Mouse (Mus musculus): ENCODE results near the gene Zranb1.

The Zranb1 gene

DNA sequence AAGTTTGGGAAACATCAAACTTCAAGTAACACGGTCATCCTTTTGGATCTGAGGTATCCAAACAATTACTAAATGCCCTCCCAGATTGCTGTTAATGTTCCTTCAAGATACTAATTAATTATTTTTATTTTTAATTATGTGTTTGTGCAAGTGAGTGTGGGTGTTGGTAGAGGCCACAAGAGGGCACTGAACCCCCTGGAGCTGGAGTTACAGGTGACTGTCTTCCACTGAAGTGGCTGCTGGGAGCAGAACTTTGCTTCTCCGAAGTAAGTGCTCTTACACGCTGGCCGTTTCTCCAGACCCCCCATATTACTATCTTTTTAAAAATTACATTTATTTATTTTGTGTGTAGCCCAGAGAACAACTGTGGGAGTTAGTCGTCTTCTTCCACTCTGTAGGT lies 887 bp upstream of the Zranb1 start:
- DNase-seq = no peak

DNA sequence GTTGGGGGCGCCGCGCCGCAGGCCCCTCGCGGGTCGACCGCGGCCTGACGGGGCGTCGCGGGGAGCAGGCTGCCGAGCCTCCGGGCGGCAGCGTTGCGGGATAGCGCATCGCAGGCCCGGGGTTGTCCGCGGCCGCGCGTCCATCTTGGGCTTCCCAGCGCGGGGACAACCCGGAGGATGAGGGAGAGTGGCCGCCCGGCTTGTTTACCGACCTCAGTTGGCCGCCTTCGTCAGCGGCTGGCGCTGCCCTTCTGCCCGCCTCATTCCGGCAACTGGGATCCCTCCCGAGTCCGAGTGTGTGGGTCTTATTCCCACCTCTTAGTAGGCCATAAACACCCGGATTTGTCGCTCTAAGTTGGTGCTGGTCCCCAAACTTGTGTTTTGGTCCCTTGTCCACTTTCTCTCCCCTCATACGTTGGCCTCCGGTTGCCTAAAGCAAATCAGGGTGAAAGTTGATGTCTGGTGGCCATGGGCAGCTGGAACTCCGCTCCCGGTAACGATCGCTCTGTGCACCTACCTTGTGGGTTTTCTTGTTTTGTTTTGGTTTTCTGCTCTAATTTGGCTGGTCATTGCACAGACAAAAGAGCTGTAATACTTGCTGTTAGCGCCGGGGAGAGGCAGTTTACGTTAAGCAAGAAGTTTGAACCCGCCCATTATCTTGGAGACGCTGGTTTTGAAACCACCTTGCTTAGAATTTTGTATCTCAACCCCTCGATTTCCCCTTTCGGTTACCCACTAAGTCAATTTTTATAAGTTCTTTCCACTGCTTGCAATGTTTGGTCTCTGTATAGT lies 814 bp downstream of the Zranb1 start:
- peak; percentile 63 to 70 for DNase-seq

DNA sequence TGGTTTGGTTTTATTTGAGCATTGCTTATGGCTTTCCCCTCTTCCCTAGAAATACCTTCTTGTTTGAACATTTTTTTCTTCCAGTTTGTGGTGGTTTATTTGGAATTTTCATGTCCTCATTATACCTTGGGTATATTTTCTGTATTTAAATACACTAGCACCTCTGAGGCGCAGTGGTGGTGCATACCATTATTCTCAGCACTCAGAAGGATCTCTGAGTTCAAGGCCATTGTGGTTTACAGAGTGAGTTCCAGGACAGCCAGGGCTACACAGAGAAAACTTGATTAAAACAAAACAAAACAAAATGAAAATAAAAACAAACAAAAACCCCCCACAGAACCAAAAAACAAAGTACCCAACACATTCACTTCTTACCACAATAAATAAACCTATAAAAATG lies 2.4 kb downstream of the Zranb1 start:
- no peak for DNase-seq

DNA sequence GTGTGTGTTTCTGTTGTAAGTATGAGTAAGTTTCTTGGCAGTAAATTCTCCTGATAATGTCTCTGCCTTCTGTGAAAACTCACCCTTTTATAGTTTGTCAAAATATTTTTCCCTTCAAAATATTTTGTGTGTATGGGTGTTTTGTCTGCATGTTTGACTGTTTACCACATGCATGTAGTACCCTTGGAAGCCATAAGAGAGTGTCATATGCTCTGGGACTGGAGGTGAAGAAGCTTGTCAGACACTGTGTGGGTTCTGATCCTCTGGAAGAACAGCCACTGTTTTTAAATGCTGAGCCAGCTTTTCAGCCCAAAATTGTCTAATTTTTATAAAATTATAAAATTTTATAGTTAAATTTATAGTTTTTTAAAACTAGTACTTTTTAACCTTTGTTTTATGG lies 3.8 kb downstream of the Zranb1 start:
- no peak for DNase-seq

DNA sequence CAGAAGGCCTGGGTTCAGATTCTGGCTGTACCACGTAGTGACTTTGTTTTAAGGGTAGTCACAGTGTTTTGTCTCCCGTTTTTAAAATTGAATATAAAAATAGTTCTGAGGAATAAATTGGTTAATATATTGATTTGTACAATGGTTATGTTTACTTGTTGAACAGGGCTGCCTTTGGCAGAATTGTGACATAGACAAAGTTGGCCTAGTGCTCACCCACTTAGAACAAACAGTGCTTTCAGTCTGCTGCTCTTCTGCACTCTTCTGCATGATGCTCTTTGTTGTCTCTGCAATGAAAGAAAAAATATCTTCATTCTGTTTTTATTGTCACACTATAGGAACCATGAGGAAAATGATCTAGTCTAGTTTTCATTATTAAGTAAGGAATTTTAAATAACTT lies 8.2 kb downstream of the Zranb1 start:
- DNase-seq = no peak

DNA sequence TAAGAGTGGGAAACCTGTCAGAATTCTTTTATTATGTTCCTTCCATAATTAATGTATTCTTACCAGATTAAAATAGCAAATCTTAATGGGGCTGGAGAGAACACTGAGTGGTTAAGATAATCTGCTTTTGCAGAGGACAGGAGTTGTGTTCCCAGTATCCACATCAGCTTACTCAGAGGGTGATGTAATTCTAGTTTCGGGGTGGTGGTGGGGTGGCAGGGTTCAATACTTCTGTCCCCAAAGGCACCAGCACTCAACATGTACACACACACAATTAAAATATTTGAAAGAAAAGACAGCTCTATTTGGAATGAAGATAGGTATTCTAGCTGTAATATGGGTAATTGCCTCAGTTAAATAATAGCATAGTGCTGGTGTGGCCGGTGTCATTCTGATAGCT lies 9.6 kb downstream of the Zranb1 start:
- no peak for DNase-seq

DNA sequence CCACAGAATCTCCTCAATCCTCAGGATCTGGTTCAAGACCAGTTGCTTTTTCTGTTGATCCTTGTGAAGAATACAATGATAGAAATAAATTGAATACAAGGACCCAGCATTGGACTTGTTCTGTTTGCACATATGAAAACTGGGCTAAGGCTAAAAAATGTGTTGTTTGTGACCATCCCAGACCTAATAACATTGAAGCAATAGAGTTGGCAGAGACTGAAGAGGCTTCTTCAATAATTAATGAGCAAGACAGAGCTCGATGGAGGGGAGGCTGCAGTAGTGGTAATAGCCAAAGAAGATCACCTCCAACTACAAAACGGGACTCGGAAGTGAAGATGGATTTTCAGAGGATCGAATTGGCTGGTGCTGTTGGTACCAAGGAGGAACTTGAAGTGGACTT lies 19.0 kb downstream of the Zranb1 start:
- DNase-seq = no peak

DNA sequence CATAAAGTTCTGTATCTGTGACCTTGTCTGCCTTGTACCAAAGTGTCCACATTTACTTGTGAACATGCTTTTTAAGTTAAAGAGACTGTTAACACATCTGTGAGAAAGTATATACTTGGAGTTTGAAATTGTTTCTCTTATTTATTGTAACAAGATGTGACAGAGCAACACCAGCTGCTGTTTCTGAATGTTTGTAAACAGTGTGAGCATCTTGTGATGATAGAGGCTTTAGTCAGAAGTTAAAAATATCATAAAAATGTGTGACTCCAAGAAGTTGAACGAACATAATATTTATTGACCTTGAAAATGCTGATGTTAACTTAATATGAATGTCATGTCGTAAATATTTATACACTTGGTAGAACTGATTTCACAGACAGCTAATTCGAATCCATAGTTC lies 19.7 kb downstream of the Zranb1 start:
- no peak for DNase-seq

DNA sequence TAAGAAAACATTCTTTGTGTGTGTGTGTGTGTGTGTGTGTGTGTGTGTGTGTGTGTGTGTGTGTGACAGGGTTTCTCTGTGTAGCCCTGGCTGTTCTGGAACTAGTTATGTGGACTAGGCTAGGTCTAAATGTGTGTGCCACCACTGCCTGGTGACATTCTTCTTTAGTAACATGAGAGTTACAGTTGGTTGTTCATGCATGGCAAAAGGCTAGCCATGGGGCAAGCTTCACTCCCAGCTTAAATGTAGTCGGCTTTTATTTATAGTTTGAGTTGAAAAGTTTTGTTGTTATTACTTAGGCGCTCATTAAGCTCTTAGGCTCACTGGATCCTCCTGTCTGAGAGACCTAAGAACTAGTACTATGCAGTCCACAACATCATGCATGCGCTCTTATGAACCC lies 33.5 kb downstream of the Zranb1 start:
- DNase-seq = no peak

DNA sequence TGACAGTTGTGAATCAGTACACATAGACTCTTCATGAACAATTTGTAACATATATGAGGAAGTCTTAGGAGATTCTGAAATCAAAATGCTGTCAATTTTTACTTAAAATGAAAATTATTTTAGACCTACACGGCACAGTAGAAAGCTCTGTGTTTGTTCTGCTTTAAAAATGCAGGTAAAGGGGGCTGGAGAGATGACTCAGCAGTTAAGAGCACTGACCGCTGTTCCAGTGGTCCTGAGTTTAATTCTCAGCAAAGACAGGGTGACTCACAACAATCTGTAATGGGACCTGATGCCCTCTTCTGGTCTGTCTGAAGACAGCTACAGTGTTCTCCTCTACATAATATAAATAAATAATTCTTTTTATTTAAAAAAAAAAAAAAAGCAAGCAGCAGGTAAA lies 34.8 kb downstream of the Zranb1 start:
- no peak for DNase-seq

DNA sequence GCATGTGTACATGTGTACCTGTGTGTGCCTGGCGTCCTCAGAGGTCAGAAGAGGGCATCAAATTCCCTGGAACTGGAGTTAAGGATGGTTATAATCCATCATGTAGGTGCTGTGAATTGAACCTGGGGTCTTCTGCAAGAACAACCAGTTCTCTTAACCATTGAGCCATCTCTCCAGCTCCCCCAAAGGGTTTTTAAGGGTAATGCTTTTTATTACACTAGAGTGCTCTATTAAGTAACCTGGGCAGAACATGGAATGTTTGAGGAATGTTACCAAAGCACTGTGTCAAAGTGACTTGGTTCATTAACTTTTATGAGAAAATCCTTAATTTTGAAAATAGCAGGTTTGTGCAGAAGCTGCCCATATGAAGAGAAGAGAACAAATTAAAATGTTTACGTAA lies 41.1 kb downstream of the Zranb1 start:
- no peak for DNase-seq

DNA sequence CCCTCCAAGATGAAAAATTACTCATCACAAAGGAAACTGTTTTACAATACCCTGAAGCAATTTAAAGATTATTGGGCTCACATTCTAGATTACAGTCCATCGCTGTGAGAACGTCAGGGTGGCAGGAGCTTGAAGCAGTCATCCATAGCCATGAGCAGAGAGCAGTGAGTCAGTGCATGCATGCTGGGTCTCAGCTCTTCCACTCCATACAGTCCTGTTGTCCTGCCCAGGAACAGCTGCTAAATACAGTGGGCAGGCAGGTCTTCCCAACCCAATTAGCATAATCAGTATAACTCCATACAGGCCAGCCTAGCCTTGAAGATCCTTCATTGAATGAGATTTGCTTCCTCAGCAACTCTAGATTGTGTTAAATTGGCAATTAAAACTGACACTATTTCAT lies 45.1 kb downstream of the Zranb1 start:
- no peak for DNase-seq

DNA sequence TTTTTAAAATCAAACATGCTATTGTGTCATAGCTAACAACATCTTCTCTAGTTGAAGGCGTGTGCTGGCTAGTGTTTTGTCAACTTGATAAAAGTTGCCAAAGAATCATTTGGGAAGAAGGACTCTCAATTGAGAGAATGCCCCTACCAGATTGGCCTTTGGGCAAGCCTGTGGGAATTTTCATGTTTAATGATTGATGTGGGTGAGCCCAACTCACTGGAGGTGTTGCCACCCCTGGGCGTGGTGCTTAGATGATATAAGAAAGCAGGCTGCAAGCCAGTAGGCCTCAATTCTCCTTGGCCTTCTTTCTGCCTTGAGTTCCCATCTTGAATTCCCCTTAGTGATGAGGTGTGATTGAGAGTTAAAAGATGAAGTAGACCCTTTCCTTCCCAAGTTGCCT lies 47.0 kb downstream of the Zranb1 start:
- no peak for DNase-seq

DNA sequence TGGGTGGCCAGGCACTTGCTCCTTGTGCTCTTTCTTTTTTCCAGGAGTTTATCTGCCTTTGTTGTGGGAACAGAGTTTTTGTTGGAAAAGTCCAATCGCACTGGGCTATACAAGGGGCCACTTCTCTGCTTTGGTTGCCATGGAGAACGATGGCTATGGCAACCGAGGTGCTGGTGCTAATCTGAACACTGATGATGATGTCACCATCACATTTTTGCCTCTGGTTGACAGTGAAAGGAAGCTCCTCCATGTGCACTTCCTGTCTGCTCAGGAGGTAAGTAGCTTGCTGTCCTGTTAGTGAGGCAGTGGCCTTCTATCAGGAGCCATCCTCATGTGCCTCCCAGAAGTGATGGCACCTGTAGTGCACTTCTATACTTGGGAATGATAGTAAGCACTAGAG lies 51.7 kb downstream of the Zranb1 start:
- no peak for DNase-seq

DNA sequence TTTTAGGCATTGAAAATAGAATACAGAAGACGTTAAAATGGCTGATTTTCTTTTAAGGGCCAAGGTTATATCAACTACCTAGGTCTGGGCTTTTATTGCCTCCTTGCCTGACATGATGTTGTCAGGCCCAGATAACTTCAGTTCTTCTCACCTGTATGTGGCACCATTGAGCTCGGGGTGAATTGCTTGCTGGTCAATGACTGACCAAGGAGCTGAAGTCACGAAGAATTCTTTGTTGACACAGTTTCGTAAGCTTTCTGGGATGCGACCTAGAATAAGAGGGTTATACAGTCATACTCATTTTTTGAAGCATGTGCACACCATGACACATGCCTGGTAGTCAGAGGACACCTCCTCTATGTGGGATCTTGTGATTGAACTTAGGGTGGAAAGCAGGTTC lies 58.9 kb downstream of the Zranb1 start:
- DNase-seq = no peak

DNA sequence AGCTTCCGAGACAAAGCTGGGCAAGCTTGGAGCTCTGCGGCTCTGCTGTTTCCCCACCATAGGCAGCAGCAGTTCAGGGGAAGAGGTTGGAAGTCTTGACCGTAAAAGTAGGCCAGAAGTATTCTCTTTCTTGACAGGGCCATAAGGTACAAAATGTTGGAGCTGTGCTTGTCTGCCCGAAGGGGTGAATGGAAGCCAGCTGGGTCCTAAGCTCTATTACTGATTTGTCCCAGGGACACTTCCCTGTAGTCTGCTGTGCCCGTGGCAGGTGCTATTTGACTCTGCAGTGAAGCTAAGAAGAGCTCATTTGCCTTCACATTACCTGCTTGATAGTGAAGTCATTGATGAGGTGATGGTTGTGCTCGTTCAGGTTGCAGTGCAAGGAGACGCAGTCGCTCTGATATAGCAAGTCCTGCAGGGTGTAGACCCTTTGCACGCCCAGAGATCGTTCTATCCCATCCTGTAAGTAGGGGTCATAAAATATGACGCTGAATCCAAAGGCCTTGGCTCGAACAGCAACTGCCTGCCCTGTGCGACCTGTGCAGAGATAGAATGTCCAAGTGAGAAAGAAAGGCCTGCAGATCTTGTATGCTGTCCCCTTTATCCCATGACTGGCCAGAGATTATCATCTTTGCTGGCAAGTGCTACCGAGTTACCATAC lies 60.4 kb downstream of the Zranb1 start:
- no peak for DNase-seq

DNA sequence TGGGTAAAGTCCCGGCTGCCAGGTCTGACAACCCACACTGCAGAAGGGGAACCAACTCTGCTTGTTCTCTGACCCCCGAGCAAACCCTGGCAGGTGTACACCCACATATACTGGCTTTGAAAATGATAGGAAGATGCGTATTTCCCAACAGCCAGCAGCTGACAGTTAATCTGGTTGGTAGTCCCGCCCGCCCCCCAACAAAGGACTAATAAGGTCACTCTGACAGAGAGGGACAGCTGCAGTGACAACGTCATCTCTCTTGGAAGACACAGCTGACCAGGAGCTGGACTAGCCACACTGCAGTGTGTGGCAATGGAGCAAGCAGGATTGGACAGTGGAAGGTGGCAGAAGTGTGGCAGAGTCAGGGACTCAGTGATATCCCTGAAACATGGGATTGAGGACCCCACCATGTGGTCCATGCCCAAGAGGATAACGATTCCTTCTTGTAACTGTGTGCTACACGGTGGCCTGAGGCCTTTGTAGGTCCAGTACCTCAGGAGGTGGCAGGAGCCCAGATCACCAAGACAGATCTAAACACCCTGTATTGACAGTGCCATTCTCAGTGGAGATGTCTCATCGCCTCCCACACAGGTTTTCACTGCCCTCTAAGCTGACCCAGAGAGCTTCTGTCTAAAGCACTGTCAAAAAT lies 62.1 kb downstream of the Zranb1 start:
- no peak for DNase-seq

DNA sequence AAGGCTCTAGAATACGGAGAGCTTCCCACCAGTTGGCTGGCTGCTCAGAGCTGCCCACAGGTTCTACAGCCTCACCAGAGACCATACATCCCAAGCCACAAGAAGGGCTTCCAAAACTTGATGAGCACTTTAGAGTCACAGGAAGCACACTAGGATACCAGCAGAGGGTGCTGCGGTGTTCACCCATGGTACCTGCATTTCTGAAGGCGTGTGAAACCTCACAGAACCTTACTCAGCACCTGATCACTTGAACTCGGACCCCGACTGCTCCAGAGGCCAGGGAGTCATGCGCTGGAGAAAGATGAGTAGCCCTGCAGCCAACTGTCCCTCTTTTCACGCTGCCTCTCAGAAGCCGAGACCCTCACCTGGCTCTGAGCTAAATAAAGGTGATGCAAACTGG lies 63.2 kb downstream of the Zranb1 start:
- DNase-seq = no peak

DNA sequence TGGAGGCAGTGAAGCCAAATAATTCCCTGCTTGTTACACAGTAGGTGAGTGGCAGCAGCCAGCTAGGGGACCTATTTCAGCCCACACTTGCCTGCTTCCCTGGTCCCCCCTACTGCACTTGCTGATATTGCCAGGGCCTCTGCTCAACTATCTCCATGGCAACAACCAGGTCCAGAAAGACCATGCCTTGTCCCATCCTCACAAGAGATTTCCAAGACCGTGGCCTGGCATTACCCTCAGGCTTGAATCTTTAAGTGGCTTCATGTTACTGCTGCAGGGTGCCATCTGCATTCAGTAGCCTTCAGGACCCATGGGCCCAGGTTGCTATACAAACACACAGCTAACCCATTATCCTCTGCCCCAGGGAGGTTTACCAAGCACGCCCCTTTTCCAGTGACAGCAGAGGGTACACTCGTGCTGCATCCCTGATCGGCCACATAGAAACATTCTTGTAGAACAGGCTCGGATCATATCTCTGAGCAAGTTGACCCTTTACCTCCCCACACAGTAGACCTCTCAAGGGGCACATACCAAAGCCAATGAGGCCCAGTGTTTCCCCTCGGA lies 63.8 kb downstream of the Zranb1 start:
- no peak for DNase-seq

DNA sequence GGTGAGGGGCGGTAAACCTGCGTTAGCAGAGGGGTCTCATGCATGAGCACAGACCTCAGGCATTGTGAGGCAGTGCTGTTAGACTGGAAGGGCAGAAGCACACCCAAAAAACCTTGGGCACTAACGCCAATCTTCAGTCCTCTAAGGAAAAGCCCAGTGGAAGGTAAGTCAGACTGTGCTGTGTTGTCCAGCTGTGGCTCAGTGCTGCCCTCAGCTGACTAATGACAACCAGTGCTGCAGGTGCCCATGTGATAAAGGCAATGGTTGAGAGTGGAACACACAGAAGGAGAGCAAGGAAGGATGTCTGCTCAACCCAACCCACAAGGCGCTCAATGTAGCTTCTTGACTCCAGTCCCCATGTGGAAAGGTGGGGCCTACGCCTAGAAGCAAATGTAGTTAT lies 65.4 kb downstream of the Zranb1 start:
- DNase-seq = peak; percentile 35 to 43

DNA sequence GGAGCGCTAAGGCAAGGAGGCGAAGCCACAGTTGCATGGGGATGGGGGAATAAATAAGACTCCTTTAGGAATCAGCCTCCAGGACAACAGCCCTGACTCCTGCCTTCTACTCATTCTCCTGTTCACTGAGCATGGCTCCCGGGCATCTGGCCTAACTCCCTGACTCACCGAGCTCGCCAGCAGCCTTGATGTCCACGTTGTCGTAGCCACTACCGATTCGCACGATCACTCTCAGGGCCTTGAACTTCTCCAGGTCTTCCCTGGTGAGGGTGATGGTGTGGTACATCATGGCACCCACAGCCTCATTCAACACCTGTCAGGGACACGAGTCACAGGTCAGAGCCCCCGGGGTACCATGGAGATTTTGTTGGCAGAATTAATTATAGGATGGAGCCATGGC lies 67.7 kb downstream of the Zranb1 start:
- DNase-seq = peak in 1 of 2 experiments; percentile 18

DNA sequence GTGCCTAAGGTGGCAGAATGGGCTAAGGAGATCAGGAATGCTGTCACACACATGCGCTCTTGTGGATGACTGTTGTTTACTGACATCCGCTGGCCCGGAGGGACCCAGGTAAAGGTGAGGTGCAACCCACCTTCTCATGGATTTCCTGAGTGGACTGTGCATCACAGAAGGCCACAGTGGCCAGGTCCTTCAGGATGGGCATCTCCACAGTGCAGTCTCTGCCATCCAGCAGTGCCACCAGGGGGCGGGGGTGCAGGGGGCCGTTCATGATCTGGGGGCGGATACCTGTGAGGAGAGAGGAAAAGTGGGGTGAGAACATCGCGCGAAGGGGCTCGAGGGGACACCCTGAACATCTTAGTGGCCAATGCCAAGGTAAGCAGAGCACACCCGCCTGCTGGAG lies 68.1 kb downstream of the Zranb1 start:
- DNase-seq = peak in 1 of 2 experiments; percentile 15

DNA sequence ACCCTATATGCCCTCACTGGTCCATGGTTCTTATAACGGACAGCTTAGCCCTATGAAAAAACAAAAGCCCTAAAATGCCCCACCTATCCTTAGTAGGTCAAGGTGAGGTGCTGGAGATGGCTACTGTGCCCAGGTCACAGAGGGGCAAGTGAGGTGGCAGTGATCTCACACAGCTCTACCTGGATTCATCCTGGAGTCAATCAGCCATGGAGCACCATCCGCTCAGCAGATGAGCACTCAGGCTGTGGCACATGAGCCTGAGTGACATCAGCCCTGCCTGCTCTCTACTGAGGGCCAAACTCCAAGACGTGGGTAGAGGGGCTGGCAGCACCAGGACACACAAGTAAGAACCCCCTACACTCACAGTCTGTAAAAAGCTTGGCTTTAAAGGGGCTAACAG lies 70.4 kb downstream of the Zranb1 start:
- peak in 1 of 2 experiments; percentile 9 for DNase-seq

DNA sequence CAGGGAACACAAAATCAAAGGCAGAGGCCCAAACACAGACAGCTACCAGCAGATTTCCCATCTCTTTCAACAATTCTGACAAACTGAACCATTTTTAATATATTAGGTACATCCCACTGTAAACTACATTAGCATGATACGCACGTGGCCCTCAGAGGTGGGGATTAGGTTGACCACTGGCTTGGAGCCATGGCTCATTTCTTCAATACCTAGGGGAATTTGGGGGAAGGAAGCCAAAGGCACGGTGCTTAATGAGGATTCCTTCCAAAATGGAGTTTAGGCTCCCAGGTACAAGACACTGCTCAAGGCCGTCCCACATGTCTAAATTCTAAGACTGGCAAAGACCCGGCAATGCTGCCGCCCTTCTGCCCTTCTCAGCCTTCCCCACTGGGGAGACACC lies 71.3 kb downstream of the Zranb1 start:
- DNase-seq = peak; percentile 29 to 33

Data from cerebellum, postnatal 14 days (tissue).